Mouse (Mus musculus): ENCODE data around the gene Hmcn1. TPM values are rescaled to one million over a fixed set of nuclear protein-coding genes. Genes with fewer than 3 reads are reported as not detected.
A peak's percentile ranks its signal among the peaks of the same experiment; 100 is the strongest.

Hmcn1 gene
- total and polyA plus RNA-seq, 3 experiments = 11.9 to 23.5 (median 13.7) TPM

GRCm38 (mm10) chr1:150753920-150754319 lies 239.3 kb downstream of the Hmcn1 start:
- DNase-seq = no peak
- H3K9ac ChIP-seq (ENCODE audit: low read depth, low read length) = no peak overlapping the region
- no peak overlapping the region for H3K27ac ChIP-seq
- H3K79me2 ChIP-seq (replicated peaks; ENCODE audit: control insufficient read depth, insufficient read depth, low read length) = no peaks in the 10 kb centered on the region
- no peaks in the 10 kb centered on the region; the same call in 1 of the 2 replicates for H3K27me3 ChIP-seq (ENCODE audit: control insufficient read depth, insufficient read depth, low read length)
- peaks cover 2% of the 10 kb centered on the region for H3K36me3 ChIP-seq (ENCODE audit: control insufficient read depth, insufficient read depth, low read length)
- TF ChIP-seq CTCF (IDR thresholded peaks at IDR 0.05) (no peak), EP300 (IDR thresholded peaks at IDR 0.05; ENCODE audit: insufficient read depth, low read depth, low read length) (no peak), POLR2A (IDR thresholded peaks at IDR 0.05; ENCODE audit: insufficient read depth, low read depth, low read length) (no peak)
- intact Hi-C loops (cut with DNase I) = no loop called here
- 63% methylated on average over 5 of the region's 5 CpGs for WGBS
- peaks cover under 1% of the 10 kb centered on the region for H3K4me1 ChIP-seq (ENCODE audit: control insufficient read depth, insufficient read depth, low read length)
- no peak overlapping the region for H3K4me3 ChIP-seq

DNA sequence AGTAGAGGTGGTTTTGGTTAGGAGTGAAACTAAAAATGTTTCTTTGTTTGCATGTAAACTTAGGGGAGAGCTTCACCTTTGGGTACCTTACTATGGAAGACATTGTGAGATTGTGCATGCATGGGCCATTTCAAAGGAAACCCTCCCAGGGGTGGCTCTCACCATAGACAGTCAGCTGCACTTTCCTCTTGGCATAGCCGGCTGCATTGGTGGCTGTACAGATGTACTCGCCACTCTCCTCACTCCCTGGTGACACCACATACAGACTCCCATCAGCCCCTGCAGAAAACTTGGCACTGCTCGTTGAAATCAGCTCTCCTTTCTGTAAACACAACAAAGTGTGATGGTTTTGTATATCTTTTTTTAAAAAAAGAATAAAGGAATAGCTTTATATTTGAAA lies 244.5 kb downstream of the Hmcn1 start:
- H3K27ac ChIP-seq = no peak overlapping the region
- DNase-seq = no peak
- H3K4me3 ChIP-seq = no peak overlapping the region
- TF ChIP-seq EP300 (IDR thresholded peaks at IDR 0.05; ENCODE audit: insufficient read depth, low read depth, low read length) (no peak), POLR2A (IDR thresholded peaks at IDR 0.05; ENCODE audit: insufficient read depth, low read depth, low read length) (no peak), CTCF (IDR thresholded peaks at IDR 0.05) (no peak)
- H3K9ac ChIP-seq (ENCODE audit: low read depth, low read length) = no peak overlapping the region
- no peaks in the 10 kb centered on the region for H3K79me2 ChIP-seq (replicated peaks; ENCODE audit: control insufficient read depth, insufficient read depth, low read length)
- 78% methylated on average over 3 of the region's 3 CpGs for WGBS
- 0 out of 2 replicates have a peak, but pooled peaks cover 2% of the 10 kb centered on the region for H3K36me3 ChIP-seq (ENCODE audit: control insufficient read depth, insufficient read depth, low read length)
- intact Hi-C loops (cut with DNase I) = no loop called here
- no peaks in the 10 kb centered on the region for H3K4me1 ChIP-seq (ENCODE audit: control insufficient read depth, insufficient read depth, low read length)
- H3K27me3 ChIP-seq (ENCODE audit: control insufficient read depth, insufficient read depth, low read length) = no peaks in the 10 kb centered on the region

DNA sequence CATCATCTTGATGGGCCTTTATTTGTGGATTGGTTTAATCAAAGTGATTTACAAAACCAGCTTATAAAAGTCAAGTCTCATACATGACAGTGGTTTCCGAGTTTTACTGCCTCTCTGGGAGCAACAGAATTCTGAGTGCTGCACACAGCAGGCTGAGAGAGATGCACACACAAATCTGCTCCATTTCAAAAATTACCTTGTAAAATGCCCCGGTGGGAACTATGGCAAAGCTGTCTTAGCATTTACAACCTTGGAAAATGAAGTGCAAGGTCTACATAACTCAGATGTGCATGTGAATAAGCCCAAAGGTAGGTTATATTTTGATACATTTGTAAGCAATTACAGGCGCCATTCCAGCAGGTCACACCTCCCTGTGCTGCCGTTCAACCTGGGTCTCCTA lies 245.5 kb downstream of the Hmcn1 start:
- Histone ChIP-seq H3K4me3 (no peak overlapping the region), H3K9ac (ENCODE audit: low read depth, low read length) (no peak overlapping the region), H3K27ac (no peak overlapping the region), H3K79me2 (replicated peaks; ENCODE audit: control insufficient read depth, insufficient read depth, low read length) (no peaks in the 10 kb centered on the region), H3K4me1 (ENCODE audit: control insufficient read depth, insufficient read depth, low read length) (peaks cover 2% of the 10 kb centered on the region), H3K27me3 (ENCODE audit: control insufficient read depth, insufficient read depth, low read length) (no peaks in the 10 kb centered on the region), H3K36me3 (ENCODE audit: control insufficient read depth, insufficient read depth, low read length) (no peaks in the 10 kb centered on the region)
- intact Hi-C loops (cut with DNase I) = no loop called here
- no peak for DNase-seq
- WGBS = 92% methylated on average over 4 of the region's 4 CpGs
- TF ChIP-seq POLR2A (IDR thresholded peaks at IDR 0.05; ENCODE audit: insufficient read depth, low read depth, low read length) (no peak), CTCF (IDR thresholded peaks at IDR 0.05) (no peak), EP300 (IDR thresholded peaks at IDR 0.05; ENCODE audit: insufficient read depth, low read depth, low read length) (no peak)

DNA sequence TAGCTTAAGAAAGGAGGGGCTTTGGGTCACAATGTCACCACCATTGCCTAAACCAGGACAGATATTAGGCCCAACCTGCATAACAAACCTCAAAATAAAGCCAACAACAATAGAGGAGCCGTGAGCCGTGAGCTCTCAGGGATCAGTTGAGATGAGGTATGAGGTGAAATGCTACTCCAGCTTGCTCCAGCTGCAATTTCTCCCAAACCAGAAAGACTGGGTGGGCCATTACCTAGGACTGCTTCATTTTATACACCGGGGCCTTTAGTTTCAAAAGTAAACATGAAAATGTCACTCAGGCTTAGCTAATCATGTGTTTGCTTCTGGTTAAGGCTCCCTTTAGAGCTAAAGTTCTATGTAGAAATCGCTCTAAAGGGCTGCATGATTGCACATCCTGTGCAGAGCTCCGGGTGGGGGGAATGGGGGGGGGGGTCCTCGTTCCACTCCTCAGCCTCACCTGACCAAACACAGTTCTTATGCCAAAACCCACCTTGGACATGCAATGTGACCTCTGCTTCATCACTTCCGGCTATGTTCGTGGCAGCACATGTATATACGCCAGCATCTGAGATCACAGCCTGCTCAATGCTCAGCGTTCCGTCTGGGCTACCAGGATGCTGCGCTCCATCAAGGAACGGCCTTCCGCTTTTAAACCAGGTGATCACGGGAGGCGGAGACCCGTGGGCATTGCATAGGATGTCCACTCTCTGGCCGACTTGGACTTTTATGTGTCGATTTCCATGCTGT lies 250.0 kb downstream of the Hmcn1 start:
- Histone ChIP-seq H3K9ac (ENCODE audit: low read depth, low read length) (no peak overlapping the region), H3K27me3 (ENCODE audit: control insufficient read depth, insufficient read depth, low read length) (no peaks in the 10 kb centered on the region), H3K27ac (no peak overlapping the region; the same call in 1 of the 2 replicates), H3K4me3 (no peak overlapping the region), H3K4me1 (ENCODE audit: control insufficient read depth, insufficient read depth, low read length) (peaks cover 2% of the 10 kb centered on the region), H3K36me3 (ENCODE audit: control insufficient read depth, insufficient read depth, low read length) (peaks cover 2% of the 10 kb centered on the region; the same call in 1 of the 2 replicates), H3K79me2 (replicated peaks; ENCODE audit: control insufficient read depth, insufficient read depth, low read length) (no peaks in the 10 kb centered on the region)
- TF ChIP-seq EP300 (IDR thresholded peaks at IDR 0.05; ENCODE audit: insufficient read depth, low read depth, low read length) (no peak), CTCF (IDR thresholded peaks at IDR 0.05) (no peak), POLR2A (IDR thresholded peaks at IDR 0.05; ENCODE audit: insufficient read depth, low read depth, low read length) (no peak)
- no peak for DNase-seq
- intact Hi-C loops (cut with DNase I) = no loop called here
- WGBS = 80% methylated on average over 19 of the region's 19 CpGs

GRCm38 (mm10) chr1:150742376-150743087 lies 250.7 kb downstream of the Hmcn1 start:
- WGBS = 76% methylated on average over 7 of the region's 7 CpGs
- intact Hi-C loops (cut with DNase I) = no loop called here
- H3K4me3 ChIP-seq = no peak overlapping the region
- no peaks in the 10 kb centered on the region for H3K79me2 ChIP-seq (replicated peaks; ENCODE audit: control insufficient read depth, insufficient read depth, low read length)
- H3K36me3 ChIP-seq (ENCODE audit: control insufficient read depth, insufficient read depth, low read length) = peaks cover 4% of the 10 kb centered on the region; the same call in 1 of the 2 replicates
- H3K27me3 ChIP-seq (ENCODE audit: control insufficient read depth, insufficient read depth, low read length) = no peaks in the 10 kb centered on the region
- H3K27ac ChIP-seq = no peak overlapping the region; the same call in 1 of the 2 replicates
- DNase-seq = peak in 1 of 2 experiments; percentile 11
- no peak overlapping the region for H3K9ac ChIP-seq (ENCODE audit: low read depth, low read length)
- 0 out of 2 replicates have a peak, but pooled peaks have one; percentile 26 for TF ChIP-seq EP300 (IDR thresholded peaks at IDR 0.05; ENCODE audit: insufficient read depth, low read depth, low read length)
- no peak for TF ChIP-seq CTCF (IDR thresholded peaks at IDR 0.05)
- TF ChIP-seq POLR2A (IDR thresholded peaks at IDR 0.05; ENCODE audit: insufficient read depth, low read depth, low read length) = no peak
- peaks cover 2% of the 10 kb centered on the region for H3K4me1 ChIP-seq (ENCODE audit: control insufficient read depth, insufficient read depth, low read length)

Data from heart, adult 2 months (tissue).